Mouse (Mus musculus): ENCODE measurements at regions not wholly inside any gene's neighbourhood (a gene's known extent, or its start where the extent isn't known, plus 50 kb on each side); places are given as distances from the start of the nearest gene placed in this dataset.
"Not testable (repeated sequence)": the region's sequence is repeated elsewhere in the genome, so short reads cannot be mapped to it uniquely, and the experiment has no call there.

DNA sequence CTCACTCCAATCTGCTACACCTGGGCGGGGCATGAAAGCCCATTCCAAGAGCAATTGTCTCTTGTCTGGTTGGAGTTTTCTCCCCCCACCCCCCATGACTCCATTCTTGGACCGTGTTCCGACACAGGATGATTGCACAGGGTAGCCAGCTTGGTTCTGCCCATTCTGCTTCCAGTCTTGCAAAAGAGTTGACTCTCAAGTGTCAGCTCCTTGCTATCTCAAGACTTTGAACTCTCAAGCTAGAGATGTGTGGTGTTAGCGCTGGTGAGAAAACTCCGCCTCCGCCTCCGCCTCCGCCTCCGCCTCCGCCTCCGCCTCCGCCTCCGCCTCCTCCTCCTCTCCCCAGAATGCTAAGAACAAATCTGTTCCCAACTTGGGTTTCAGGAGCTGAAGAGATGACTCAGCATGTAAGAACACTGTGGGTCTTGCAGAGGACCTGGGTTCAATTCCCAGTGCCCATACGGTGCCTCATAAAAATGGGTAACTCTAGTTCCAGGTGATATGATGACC is 135.1 kb downstream of the Bcat1 start:
- DNase-seq, result no peak

DNA sequence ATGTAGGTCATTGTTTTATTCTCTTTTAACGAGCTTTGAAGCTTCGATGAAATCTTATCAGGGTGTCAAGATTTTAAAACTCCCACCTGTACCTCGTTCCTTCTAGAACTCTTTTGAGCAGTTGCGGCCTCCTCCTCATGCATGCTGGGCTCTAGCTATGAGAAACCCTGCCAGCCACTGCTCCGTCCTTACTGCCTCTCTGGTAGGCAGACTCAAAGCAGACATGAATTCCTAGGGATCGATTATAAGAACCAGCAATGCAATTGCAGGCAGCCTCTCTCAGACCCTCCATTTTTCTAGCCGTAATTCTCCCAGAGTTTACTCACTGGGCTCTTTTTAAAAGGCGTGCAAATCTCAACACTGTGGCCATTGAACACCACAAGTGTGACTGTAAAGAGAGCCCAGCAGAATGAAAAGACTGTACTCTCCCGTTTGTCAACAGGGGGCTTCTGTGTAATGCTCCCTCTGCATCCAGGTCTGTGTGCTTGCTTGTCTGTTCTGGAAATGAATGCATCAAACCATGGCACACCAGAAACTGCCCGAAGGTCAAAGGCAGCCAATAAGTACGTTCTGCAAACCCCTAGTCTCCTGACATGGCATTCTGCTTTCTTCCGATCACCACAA is 137.3 kb downstream of the Bcat1 start:
- no peak for DNase-seq

DNA sequence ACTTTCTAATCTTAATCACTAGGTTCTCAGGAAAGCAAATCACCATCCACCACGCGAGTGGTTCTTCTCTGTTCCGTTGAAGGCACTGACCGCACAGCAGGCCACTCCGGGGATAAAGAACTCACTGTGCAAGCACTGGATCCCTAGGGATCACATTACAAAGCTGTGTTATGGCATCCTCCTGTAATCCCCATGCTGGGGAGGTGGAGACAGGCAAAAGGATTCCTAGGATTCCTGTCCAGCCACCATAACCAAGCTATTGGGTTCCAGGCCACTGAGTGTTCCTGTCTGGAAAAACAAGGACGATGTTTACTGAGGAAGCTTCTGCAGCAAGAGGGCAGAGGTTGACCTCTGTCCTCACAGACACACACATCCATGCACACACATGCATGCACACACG is 138.8 kb downstream of the Bcat1 start:
- no peak for DNase-seq

DNA sequence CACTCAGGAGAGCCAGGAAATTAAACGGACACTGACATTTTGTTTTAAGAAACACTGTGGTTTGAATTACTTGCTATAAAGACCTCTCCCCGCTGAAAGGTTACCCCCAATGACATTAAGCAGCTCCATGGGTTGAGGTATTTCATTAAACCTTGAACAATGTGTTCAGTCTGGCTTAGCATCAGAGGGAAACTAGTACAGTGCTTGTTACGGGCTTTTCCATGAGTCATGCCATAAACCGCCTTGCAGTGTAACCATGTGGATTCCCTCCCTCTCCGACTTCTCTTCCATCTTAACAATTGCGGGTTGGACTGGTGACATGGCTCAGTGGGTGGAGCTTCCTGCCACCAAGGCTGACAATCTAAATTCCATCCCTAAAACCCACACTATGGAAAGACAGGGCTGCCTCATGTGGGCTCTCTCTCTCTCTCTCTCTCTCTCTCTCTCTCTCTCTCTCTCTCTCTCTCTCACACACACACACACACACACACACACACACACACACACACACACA is 142.2 kb downstream of the Bcat1 start:
- DNase-seq, result no peak

DNA sequence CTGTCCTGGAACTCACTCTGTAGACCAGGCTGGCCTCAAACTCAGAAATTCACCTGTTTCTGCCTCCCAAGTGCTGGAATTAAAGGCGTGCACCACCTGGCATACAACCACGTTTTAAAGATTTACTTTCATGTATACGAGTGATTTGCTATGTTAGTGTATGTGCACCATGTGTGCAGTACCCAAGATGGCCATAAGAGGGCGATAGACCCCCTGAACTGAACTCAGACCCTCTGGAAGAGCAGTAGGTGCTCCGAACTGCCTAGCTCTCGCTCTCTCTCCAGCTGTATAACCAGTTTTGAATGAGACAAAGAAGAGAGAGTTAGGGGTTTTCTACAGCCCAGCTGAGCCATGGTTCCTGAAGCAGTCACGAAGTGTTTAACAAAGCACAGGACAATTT is 143.6 kb downstream of the Bcat1 start:
- no peak for DNase-seq

DNA sequence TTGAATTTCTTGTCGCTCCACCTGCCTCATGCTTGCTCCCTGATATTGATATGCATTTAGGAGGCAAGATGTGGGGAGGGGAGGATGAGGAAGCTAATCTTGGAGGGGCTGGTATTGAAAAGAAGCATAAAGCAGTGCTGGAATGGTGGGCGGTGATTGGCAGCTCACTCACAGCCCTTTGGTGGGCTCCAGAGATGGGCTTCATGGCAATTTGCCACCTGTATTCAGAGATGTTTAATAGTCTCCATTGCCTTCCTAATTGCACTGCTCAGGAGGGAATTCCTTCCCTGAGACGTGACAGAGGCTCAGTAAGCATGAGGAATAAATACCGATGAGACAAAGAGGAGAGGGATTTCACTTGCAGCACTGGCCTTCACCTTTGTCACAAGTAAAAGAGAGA is 146.0 kb downstream of the Bcat1 start:
- DNase-seq, result no peak

DNA sequence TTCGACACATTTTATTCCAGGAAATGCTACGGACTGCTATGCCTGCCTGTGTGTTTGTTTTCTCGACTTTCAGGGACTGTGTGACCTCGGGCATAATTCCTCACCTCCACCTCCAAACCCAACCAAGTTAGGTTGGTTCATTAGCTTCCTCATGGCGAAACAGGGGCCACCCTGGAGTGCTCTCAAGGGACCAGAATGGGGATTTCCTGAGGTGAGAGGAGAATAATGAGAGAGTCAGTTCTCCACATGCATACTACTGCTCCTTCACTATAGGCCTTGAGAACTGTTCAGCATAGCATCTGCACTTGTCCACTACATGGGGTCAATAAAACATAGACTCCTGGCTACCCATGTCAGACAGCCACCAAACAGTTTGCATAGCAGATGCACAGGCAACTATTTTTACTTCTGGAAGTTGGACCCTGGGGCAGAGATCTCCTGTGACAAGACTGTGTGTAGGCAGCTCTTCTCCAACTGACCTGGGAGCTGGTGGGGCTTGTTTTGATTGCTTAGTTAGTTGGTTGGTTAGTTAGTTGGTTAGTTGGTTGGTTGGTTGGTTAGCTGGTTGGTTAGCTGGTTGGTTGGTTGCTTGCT is 146.6 kb downstream of the Bcat1 start:
- no peak for DNase-seq

DNA sequence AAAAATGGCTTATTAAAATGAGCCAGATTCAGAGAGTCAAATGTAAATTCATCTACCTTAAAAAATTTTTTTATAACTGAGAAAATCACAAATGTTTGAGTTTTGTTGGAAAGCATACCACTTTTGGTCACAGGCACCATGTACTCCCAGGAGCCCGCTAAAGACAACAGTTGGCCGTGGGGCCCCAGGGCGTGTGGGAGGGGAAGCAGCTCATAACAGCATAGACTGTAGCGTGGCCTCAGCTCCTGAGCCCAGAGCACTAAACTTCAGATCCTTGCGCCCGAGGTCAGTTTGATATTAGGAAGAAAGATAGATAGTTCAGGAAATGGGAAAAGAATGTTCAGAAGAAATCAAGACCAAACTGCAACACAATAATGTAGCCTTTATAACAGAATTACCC is 145.8 kb upstream of the Sox5 start:
- DNase-seq, result no peak

DNA sequence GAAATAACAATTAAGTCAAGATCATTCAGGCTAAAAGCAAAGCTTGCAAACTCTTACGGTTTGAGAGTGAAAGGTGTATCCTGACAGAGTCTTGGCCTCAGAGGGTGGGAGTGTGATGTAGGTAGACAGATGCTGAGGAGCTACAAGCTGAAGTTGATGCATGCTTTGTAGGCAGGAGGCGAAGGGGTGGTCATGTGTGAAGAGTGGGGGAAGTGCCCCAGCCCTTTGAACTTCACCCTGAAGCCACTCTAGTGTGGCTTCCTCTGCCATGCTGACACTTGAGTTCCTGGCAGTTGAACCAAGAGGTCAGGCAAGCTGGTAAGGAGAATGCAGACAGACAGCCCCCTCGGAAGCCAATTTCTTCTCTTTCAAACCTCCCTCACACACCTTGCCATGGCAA is 141.0 kb upstream of the Sox5 start:
- DNase-seq, result no peak

DNA sequence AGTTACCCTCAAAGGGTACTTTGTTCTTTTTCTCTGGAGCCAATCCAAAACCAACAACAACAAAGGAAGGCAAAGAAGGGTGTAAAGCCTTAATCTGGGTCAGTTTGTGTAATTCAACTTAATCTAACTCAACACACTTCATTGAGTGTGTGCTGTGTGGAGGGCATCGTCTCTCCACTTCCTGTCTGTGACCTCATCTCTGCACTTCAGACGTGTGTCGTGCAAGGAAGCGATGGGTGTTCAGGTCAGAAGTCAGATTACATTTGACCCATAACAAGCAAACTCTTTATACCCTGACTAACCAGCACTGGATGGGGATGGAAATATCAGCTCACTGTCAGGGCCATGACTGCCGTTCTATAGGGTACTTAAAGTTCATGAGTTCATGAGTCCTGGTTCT is 138.0 kb upstream of the Sox5 start:
- no peak for DNase-seq

DNA sequence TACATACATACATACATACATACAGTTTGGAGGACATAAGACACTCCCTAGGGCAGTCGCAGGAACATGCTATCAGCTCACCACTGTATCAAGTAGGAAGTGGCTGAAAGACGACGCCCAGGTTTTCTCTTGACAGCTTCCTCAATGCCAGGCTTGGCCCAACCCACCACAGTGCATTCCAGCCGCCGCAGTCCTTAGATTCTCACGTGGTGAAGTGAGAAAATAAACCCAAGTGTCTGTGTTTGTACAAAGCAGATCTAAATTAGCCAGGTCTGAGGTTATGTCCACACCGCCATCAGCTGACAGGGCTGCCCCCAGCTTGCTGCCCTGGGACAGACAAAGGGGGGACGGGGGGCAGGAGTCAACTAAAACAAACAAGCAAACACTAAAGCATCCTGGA is 135.4 kb upstream of the Sox5 start:
- DNase-seq, result no peak

DNA sequence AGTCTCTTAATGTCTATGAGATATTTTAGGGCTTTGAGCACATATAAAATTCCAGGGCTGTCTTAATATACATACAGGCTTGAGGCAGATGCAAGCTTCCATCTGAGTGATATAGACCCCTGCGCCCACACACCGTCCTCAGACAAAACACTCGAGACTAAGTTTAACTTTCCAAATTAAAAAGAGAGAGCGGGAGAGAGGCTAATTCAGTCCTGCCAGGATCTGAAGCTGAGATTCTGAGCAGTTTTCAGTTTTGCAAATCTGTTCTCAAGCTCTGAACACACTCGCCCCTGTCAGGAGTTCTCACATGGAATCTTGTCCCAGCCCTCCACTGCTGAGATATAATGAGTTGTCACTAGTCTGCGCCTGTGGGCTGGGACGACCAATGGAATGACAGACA is 130.0 kb upstream of the Sox5 start:
- no peak for DNase-seq

DNA sequence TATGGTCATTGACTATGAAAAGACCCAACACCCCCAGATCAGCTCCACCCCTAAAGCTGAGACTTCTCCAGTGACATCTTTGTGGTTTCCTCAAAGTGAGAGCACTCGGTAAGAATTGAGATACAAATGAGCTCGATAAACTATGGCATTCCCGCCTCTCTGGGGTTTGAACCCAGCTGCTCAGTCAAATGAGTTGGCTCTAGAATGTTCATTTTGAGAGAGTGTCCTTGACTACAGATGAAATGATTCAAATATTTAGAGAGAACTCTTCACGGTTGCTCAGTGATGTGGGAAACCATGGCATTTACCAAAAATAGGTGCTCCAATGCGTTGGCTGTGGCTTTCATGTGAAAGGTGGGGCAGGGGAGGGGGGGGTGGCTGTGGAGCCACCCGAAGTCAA is 128.6 kb upstream of the Sox5 start:
- no peak for DNase-seq

DNA sequence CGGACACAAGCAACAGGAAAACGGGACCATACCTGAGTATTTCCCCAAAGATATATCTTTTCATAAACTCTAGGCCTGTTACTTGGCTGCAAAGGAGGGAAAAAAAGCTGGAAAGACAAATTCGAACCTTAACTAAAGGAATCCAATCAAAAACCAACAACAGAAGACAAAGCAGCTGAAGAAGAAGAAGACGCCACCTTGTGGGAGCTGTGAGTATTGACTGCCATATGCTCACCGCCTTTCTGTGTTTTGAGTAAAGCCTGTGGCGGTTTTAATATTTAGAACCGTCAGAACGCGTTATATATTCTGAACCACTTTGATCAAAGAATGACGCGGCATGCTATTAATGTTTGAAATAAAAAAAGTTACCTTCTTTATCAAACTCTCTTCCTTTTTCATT is 126.9 kb upstream of the Sox5 start:
- DNase-seq, result no peak

DNA sequence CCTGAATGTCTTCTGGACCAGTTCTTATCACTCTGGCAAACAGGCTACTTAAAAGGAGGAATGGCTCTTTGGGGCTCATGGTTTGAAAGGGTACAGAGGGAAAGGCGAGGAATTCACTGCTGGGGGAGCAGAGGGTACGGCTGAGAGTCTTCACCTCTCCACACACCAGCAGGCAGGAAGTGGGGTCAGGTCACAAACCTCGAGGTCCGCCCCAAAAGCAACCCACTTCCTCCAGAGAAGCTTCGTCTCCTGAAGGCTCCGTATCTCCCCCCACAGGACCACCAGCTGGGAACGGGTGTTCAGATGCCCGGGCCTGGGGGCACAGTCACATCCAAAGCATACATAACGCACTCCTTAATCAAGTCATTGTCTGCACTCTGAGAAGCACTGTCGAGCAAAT is 121.4 kb upstream of the Sox5 start:
- DNase-seq, result no peak

DNA sequence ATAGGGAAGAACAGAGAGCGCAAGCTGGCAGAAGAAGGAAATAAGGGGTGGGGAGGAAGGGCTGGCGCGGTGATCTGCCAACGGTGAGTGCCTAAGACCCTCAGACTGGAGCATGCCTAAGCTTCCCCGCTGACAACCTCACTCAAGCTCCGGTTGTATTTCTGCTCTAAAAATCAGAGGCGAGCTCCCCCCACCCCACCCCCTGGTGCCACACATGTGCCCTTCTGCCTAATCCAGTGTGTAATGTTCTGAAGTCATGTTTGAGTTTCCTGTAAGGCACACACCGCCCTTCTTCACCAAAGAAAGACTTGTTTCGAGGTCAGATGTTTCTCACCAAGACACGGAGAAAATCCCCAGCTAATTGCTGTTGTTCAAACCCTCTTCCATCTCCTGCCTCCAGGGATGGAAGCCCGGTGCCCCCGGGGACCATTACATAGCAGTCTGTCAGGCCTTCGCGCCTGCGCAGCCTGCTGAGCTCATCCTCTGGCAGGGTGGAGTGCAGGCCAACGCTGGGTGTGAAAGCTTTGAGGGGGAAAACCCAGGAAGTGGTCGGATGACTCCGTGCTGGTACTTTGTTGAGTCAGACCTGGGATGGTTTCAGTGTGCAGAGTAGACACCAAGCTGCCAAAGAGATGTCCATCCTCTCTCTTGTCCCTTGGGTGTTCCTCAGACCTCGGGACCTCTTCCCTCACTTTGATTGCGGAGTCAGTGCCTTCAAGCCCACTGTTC is 120.7 kb upstream of the Sox5 start:
- DNase-seq, result peak; percentile 7

DNA sequence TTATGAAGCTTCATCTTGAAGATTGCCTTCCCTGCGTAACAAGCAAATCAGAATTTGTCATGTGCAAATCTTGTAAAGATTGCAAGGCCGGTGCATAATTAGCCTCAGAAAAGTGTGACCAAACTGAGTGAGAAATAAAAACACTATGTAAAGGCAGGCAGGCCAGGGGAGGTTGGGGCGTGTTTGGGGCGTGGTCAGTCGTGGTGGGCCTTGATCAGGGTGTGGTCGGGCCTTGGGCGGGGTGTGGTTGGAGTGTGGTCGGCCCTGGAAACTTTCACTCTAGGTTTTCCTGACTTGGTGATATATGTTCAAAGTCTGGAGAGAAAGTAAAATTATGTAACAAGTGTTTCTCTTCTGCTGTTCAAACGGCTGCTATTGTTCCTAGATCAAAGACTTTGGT is 120.0 kb upstream of the Sox5 start:
- no peak for DNase-seq

DNA sequence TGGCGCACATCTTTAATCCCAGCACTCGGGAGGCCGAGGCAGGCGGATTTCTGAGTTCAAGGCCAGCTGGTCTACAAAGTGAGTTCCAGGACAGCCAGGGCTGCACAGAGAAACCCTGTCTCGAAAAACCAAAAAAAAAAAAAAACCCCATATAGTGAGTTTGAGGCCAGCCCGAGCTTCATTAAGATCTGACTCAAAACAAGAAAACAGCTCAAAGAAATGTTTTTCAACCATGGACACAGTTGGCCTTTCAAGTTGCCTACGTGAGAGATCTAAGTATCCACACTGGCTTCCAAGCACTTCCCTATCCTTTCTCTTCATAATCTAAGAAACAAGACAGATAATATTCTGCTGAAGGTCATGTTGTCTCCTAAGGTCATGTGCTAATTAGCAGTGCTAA is 119.1 kb upstream of the Sox5 start:
- not testable (repeated sequence) for DNase-seq

DNA sequence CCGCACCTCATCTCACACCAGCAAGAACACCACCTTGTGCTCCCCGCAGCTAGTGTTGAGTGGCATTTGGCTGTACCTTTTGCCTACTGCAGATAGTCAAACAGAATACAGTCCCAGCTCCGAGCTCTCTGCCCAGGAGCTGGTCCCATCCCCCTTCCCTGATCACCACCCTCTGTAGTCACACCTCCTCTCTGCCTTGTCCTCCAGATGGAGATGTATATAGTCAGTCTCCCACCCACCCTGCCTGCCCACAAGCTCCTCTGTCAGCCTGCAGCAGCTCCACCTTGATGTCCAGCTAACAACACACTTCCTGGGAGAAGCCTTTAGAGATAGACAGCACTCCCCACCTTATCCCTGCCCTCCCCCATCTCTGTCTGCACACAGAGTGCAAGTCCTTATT is 115.7 kb upstream of the Sox5 start:
- DNase-seq, result no peak

DNA sequence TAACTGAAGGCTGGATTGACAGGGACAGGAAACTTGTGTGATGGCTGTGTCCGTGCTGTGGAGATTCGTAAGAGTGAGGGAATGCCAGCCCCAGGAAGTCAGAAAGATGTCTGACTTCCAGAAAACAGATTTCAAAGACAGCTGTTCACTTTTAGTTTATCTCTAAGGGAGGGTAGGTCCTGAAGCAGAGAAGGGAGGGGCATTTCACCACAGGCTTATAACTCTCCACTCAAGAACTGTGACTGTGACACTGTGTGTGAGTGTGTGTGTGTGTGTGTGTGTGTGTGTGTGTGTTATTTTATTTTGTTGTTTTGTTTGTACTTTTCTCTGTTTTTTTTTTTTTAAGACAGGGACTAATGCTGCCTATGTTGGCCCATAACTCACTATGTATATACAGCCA is 109.1 kb upstream of the Sox5 start:
- DNase-seq, result no peak

DNA sequence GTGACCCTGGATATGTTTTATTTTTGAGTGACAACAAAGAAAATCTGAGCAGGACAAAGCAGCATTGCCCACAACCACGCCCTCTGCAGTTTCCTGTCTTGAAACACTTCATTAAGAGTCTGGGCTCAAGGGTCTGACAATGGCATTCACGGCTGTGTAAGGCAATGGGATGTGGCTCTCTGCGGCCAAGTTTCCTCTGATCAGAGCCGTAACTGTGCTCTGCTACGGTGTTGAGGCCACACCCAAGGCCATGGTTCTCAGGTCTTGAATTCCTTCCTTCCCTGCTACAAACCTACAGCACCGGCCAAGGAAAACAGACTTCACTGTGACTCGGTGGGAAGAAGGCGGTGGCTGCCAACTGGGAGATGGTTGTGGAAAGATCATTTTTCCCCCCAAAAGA is 108.4 kb upstream of the Sox5 start:
- DNase-seq, result no peak

DNA sequence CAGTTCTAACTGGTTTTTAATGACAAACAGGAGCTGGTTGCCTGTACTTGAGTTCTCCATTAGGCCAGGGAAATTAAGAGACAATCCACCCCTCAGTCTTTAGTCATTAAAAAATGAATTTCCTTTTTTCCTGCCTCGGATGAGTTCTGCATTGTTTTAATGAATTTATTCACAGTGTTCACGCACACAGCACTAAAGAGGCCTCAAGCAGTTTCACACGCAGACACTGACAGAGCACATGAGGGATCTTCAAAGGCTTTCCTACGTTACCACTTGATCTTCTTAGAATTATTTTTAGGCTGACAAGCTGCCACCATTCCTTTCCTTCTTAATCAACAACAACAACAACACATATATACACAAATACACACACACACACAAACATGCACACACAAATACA is 101.3 kb upstream of the Sox5 start:
- DNase-seq, result no peak

DNA sequence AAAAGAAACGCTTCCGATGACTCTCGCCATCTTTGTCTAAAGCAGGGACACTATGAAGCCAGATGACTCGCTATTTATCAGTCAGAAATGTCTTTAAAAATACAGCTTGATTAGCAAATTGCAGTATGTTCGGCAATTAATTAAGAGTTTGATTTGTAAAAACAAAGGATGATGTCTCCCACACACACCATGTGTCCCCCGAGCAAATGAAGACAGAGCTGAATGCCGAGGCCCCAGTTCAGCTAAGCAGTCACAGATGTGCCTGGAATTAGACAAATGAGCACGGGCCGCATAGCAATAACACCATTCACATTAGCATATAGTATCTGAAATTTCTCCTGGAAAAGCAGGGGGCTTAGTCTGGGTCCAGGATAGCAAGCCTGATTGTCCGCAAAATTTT is 98.3 kb upstream of the Sox5 start:
- no peak for DNase-seq

DNA sequence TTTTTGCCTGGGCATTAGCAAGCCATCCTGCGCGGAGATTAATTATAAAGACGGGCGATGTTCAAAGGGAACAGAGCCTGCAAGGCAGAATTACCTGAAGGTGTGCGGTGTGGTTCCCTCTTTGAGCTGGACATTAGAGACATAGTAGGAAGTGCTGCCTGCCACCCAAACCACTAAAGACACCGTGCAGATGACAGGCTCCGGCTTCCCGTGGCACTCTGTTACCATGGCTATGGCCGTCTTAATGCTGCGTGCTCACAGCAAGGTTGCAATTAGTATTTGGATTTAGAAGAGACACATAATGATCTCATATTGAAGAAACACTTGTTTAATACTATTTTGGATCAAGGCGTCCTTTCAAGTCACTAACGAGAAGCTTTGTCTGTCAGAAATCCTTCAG is 95.0 kb upstream of the Sox5 start:
- no peak for DNase-seq

Data from adrenal gland, postnatal 10 days (tissue).